Mouse (Mus musculus): ENCODE measurements around the gene Gnaz. TPM values are rescaled to one million over a fixed set of nuclear protein-coding genes. Genes with fewer than 3 reads are reported as not detected.

Gnaz gene
- total and polyA plus RNA-seq, 3 experiments, result 0.80 to 1.3 (median 1.0) TPM

DNA sequence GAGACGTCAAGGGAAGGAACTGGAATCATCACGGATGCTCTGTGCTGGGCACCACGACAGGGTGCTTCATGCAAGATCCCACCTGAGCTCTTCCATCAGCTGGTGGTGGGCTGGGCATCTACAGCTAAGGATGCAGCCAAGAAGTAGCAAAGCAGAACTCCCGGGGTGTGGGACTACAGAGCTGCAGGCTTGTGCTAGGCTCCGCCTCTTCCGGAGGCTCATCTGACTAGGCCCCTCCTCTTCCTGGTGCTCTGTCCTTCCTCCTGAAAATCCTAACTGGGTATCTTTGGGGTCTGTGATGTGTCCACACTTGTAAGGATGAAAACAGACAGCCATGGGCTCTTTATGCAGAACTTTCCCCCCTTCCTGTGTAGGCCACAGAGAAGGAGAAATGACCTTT lies 98.7 kb downstream of the Gnaz start:
- peaks cover 2% of the 10 kb centered on the region for H3K36me3 ChIP-seq (ENCODE audit: control insufficient read depth, insufficient read depth, low read length)
- no peak for DNase-seq
- H3K4me3 ChIP-seq, result no peak overlapping the region
- 78% methylated on average over 6 of the region's 6 CpGs for WGBS
- TF ChIP-seq POLR2A (IDR thresholded peaks at IDR 0.05; ENCODE audit: insufficient read depth, low read depth, low read length) (no peak), EP300 (IDR thresholded peaks at IDR 0.05; ENCODE audit: insufficient read depth, low read depth, low read length) (no peak), CTCF (IDR thresholded peaks at IDR 0.05) (no peak)
- intact Hi-C loops (cut with DNase I), result no loop called here
- no peak overlapping the region for H3K9ac ChIP-seq (ENCODE audit: low read depth, low read length)
- H3K27me3 ChIP-seq (ENCODE audit: control insufficient read depth, insufficient read depth, low read length), result no peaks in the 10 kb centered on the region
- no peak overlapping the region for H3K27ac ChIP-seq
- peaks cover 8% of the 10 kb centered on the region for H3K4me1 ChIP-seq (ENCODE audit: control insufficient read depth, insufficient read depth, low read length)
- H3K79me2 ChIP-seq (replicated peaks; ENCODE audit: control insufficient read depth, insufficient read depth, low read length), result peaks cover 1% of the 10 kb centered on the region

Other genes with a start within 250 kb of the Gnaz start
- not detected for gene Rsph14, start 65.4 kb downstream of the Gnaz start, total RNA-seq (2021)
- 0.86 TPM in 1 of 2 replicates, not detected in the other for gene Rsph14, start 65.4 kb downstream of the Gnaz start, polyA plus RNA-seq (2012; rRNA removed)
- gene Rab36, start 69.9 kb downstream of the Gnaz start, total RNA-seq (2021), result 1 to 10 TPM in 1 of 2 experiments, under 1 TPM in 1; 0.57 to 1.0 TPM
- 3.2 and 3.4 TPM in 2 replicates for gene Rab36, start 69.9 kb downstream of the Gnaz start, polyA plus RNA-seq (2012; rRNA removed)
- 1 to 10 TPM; 9.9 to 10.0 TPM for gene Bcr, start 93.4 kb downstream of the Gnaz start, total RNA-seq (2021)
- 7.3 and 8.5 TPM in 2 replicates for gene Bcr, start 93.4 kb downstream of the Gnaz start, polyA plus RNA-seq (2012; rRNA removed)
- 10 to 100 TPM; 37.9 to 39.6 TPM for gene Specc1l, start 244.9 kb downstream of the Gnaz start, total RNA-seq (2021)
- 17.4 and 17.9 TPM in 2 replicates for gene Specc1l, start 244.9 kb downstream of the Gnaz start, polyA plus RNA-seq (2012; rRNA removed)

Measured in heart, adult 2 months (tissue).